Mouse (Mus musculus) frontal cortex, adult (tissue): ENCODE results near the gene Haus6.

Source experiments
- ATAC-seq: cut with Nextera tagmentation; 2 replicates; pipeline ENCODE4 v1.9.2; 2017; ENCODE audit warnings: mild to moderate bottlenecking, moderate library complexity, mixed read lengths; ENCODE audit not compliant: low TSS enrichment

Haus6 gene

DNA sequence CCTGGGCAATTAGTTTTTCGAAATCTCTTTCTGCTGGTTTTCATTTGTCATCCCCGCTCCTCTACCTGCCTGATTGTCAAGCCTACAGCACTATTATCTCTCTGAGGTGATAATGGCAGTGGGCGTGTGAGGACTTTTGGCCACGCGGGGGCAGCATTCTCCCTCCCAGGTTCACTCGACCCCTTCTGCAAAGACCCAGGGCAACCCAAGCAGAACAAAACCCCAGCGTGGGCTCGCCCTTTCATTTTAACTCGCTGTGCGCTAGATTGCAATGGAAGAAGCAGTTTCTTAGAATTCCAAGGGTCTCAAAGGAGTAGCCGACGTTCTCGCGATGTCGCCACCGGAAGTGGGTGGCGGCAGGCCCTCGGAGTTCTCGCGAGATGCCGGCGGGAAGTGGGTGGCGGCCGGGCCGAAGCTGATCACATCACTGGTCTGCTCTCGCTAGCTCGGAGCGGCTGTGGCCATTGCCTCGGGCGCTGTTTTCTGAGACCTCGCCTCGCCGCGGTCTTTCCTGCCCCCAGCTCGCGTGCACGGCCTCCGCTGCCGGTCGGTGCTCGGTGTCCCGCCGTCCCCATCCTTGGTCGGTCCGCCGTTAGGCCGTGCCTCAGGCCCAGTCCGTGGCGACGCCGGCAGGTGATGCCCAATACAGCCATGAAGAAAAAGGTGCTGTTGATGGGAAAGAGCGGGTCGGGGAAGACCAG is 36.4 kb downstream of the Haus6 start, which contains the start of gene Rraga:
TSS of gene Rraga (plus strand) at position 386 of the 701 bp plus-strand sequence.
- peak; percentile 94 for ATAC-seq

DNA sequence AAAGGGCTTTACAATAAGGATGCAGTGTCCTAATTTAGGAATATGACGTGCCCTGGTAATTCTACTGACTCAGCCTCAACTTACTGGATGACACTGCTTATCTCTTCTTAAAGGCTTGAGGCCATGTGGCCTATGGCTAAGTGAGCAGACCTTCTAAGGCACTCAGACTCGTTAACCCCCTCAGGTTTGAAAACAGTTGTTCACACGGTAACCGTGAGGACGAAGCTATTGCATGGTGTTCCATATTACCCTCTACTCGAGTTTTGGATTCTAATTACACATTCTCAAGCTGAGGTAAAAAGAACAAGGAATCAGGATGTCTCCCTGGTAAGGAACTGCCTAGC is 36.9 kb downstream of the Haus6 start:
- ATAC-seq = peak; percentile 22

DNA sequence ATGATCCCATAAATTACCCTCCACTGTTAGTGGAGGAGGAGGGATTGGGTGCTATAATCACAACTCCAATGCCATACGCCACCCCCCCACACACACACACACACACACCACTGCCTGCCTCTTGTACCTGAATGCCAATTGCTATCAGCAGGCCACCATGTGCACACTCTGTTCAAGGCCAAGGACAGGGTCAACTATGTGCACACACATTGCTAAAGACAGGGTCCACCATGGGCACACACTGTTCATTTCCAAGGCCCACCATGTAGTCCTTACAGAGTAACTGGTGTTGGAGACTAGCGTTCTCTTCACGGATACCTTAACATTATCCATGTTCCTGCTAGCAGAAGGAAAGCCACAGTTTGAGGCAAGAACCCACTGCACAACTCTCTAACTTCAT is 50.8 kb downstream of the Haus6 start:
- no peak for ATAC-seq

DNA sequence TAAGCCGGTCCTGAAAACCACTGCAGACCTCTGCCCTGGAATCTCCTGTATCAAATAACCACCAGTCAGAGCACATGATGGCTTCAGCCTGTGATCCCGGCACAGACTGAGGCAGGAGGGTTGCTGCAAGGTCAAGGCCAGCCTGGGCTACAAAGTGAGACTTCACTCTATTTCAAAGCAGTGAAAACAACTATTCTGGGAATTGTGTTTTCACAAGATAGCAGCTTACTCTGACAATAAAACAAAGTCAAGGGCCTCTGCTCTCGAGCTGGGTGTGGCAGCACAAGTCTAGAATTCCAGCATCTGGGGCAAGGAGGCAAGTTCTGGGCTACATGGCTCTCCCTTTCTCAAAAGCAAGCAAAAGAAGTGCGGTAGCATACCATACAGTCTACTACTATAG is 52.8 kb downstream of the Haus6 start:
- no peak for ATAC-seq

DNA sequence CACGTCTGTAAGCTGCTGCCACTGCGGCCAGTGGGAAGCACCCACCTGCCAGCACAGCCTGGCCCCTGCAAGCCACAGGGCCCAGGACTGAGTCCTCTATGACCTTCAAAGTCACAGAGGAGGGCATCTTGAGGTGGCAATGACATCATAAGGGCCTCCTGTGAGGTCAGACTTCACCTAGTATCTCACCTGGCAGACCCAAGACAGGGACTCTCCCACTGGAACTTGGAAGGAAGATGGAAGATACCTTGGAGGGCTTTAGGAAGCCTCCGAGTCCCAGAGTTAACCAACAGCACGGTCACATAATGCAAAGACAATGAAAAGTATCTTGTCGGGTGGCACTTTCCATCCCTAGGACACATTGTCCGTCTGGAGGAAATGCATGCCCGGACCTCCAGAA is 53.6 kb downstream of the Haus6 start, which contains the start of gene Saxo1:
TSS of gene Saxo1 (minus strand) at position 101 of the 400 bp plus-strand sequence.
- ATAC-seq = no peak

DNA sequence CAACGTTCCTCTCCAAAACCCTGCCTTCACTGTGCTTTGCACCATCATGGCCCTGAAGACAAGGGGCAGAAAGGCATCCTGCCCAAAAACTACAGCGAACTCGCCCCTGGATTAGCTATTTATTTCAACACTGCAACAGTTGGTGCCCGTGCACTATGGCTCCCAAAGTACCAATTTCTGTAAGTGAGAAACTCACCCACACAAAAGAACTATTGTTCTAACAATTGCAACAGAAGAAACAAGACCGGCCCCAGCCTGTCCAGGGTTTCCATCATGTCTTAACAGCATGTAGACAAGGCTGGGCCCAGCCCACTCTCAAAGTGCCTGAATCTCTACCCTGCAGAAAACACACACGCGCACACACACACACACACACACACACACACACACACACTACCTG is 54.5 kb downstream of the Haus6 start:
- no peak for ATAC-seq

DNA sequence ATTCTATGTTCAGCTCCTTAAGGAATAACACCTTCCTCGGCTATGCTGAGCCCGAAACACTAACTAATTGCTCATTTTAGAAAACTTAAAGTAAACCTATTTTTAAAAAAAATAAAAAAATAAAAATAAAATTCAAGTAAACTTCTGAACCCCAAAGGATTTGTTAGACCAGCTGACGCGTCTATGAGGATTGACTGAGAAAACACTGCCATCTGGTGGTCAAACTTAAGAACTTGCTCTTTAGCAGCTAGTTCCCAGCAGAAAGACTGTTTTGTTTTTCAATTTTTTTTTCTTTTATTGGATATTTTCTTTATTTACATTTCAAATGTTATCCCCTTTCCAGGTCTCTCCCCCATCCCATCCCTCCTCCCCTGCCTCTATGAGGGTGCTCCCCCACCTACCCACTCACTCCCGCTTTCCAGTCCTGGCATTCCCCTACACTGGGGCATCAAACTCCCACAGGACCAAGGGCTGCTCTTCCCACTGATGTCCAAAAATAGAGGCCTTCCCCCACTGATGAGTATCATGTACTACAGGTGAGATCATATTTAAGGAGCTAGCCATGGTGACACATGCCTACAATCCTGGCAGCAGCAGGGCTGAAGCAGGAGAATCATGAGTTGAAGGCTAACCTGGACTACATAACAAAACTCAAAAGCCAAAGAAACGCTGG is 56.7 kb downstream of the Haus6 start:
- 0 out of 2 replicates have a peak, but pooled peaks have one; percentile 69 for ATAC-seq

DNA sequence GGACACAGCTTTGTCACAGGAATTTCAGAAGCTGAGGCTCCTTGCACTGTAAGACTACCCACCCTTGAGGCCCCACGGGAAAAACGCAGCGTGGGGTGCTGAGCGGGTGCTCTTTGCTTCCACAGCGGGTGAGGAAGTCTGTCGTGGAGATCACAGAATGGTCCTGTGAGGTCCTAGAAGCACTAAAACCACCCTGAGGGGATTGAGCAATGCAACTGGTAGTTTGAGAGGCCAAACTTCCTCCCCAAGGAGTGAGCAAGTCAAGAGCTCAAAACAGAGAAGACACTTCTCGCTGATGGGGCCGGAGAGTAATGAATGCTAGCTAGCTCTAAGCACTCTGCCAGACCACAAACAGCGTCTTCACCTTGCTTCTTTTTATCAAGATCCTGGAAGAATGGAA is 63.5 kb downstream of the Haus6 start:
- no peak for ATAC-seq

DNA sequence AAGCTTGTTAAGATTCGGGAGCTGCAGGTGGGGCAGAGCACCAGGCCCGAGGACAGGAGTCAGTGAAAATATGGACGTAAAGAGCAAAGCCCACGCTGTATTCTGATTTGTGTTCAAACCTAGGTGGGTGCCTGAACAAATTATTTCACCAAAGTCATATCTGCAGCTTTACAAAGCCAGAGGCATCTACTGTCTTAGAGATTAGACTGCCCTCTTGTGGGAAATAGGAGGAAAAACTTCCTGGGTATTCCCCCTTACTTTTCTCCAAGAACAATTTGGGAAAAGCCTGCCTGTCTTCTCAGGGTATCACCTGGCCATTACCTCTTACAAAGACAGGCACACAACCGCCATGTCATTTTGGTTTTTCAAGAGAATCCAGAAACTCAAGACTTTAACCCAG is 66.2 kb downstream of the Haus6 start:
- peak; percentile 92 for ATAC-seq

DNA sequence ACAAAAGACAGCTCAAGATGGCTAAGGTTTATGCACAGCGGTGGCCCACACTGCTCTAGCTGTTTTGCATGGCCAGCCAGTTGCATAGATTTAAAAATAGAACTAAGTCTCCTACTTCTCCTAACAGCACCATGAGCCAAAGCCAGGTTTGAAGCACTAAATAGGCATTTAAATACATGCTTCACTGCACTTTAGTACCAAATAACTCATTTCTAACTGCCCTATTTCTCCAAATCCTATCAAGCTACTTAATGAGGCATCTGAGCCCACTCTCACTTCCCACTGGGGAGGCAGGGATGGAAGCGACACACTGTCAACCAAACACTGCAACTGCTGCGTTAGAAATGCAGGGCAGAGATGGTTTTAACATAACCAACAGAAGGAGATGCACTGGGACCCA is 67.9 kb downstream of the Haus6 start:
- peak; percentile 68 for ATAC-seq

DNA sequence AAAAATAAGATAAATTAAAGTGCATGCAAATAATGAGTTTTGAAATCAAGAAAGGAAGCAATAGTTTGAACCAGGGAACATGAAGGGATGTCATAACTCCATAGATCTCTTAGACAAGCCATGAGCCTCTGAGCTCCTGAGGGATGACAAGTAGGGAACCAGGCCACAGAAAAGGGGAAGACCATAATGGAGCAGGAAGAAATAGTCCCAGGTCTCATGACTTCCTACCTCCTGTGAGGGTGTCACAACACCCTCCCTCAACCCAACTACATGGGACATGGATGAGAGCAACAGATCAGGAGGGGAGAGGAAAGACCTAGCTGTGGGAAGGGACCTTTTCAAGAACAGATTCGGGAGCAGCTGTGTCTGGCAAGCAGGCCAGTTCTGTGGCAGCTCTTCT is 70.3 kb downstream of the Haus6 start:
- no peak for ATAC-seq

DNA sequence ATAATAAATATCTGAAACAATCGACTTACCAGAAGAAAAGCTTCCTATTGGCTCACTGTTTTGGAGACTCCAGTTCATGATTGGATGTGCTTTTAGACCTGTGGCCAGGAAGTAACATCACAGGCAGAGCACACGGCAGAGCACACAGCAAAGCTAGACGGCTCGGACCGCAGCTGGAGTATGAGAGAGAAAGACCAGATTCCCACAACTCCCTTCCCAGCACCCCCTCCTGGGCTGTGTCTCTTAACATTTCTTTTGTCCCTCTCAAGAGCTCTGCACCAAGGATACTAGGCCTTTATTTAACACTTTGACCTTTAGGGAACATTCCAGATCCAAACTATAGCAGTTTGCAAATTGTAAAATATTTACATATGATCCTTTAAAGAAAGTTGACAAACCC is 72.9 kb downstream of the Haus6 start:
- no peak for ATAC-seq

DNA sequence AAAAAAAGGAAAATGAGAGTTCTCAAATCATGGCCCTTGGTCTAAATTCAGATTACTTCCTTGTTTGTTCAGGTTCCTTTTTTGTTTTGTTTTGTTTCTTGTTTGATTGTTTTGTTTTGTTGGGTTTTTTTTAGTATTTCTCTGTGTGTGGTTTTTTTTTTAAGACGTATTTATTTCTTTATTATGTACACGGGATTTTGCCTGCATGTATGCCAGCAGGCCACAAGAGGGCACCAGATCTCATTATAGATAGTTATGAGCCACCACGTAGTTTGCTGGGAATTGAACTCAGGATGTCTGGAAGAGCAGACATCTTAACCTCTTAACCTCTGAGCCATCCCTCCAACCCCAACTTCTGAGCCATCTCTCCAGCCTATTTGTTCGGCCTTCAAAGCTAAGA is 73.9 kb downstream of the Haus6 start:
- ATAC-seq = no peak

DNA sequence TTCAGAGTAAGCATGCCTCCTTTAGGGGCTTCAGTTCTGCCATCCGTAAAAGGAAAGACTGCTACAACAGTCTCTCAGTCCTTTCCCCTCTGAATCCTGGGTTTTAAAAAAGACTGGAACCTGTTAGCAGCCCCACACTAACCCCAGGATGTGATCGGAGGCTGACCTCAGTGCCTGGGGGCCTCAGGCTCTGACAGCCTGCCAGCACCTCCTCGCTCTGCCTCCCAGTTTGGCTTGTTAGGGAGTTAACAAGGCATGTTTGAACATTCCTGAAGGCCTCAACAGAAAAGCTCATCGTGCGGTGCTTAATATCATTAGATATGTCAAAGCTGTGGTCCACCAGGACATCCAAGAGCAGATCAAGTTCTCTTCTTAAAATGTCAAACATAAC is 77.8 kb downstream of the Haus6 start:
- ATAC-seq = no peak

DNA sequence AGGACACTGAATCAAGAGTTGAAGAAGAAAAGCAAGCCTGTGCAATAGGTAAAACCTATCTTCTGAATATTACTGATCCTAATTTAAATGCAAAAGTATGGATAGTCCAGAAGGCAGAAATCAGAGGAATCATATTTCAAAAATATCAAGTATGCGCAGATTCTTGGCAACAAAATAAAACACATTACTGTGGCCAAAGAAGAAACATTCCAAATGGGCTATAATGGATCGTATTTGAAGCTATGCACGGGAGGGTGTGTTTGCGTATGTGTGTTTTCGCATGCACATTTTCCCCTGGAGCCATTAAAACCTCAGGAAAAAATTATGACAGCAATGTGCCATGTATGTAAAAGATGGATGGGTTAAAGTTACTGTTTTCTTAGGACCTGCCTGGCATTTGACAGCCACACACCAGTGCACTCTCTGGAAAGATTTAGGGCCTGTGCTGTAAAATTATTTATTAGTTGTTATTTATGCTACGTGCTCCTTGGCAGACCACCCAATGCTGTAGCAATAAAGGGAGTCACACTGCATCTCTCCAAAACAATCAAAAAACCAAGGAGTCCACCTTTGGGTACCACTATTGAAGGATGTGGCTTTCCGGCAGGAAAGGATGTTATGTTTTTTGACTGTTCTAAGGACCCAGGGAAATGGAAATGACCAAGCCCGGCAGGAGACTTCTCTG is 78.3 kb downstream of the Haus6 start:
- no peak for ATAC-seq

DNA sequence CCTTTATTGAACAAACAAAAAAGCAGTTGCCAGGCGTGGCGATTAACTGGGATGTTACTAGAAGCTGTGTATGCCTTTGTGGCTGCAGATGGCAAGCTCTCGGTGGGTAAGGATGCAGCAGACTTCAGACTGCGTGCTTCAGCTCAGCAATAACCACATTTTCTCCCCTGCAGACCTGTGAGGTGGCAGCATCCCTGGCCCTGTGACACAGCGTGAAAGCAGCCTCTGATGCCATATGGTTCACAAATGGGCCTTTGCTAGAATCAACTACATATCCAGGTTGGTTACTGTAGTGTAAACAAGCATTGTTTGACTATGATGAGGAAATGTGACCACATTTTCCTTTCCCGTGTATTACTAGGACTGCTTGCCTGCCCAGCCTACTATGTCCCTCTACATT is 82.7 kb downstream of the Haus6 start:
- ATAC-seq = no peak
